Mouse (Mus musculus): ENCODE data around the gene Osbp2.

DNA sequence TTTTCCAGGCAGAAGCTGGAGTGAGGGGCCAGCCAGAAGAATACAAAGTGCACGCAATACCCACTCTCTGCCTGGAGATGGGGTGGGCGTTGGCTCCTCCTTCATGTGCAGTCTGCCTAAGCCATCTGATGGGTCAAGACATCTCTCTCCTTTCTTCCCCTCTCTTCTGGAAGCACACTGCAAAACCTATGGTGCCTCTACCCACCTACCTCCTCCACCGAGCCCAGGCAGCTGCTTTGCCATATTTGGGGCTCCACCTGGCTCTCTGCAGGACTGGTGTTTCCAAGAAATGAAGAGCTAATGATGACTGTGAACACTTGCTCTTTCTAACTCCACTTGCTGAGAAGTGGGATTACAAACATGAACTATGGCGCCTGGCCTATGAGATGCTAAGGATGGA is 132.2 kb downstream of the Osbp2 start:
- TF ChIP-seq CTCF (IDR thresholded peaks at IDR 0.05; ENCODE audit: extremely low read depth, insufficient read length, insufficient replicate concordance, low read depth, low read length) = no peak
- no peak for TF ChIP-seq POLR2A (IDR thresholded peaks at IDR 0.05; ENCODE audit: low read depth, low read length)

Data from small intestine, adult 2 months (tissue).